Mouse (Mus musculus) limb, embryonic 15.5 days (tissue): ENCODE results near the gene Mxd3. TPM values are rescaled to one million over a fixed set of nuclear protein-coding genes. Genes with fewer than 3 reads are reported as not detected.

Experiments used
- ATAC-seq: fragments of 200-750 bp; cut with Nextera tagmentation; 2 replicates; pipeline ENCODE4 v1.8.0; 2017; ENCODE audit warnings: low read depth, moderate TSS enrichment; ENCODE audit not compliant: insufficient number of reproducible peaks, low FRiP score, low TSS enrichment
- H3K27ac ChIP-seq: fragments of 300-500 bp; sonication (generic); 2 replicates; pipeline ENCODE4 v1.5.1; 2015; ENCODE audit warnings: moderate library complexity, mild to moderate bottlenecking, inconsistent platforms
- H3K27me3 ChIP-seq: fragments of 300-500 bp; sonication (generic); 2 replicates; pipeline ENCODE4 v1.6.1; 2015; ENCODE audit warnings: inconsistent platforms
- H3K36me3 ChIP-seq: fragments of 300-500 bp; sonication (generic); 2 replicates; pipeline ENCODE4 v1.6.1; 2015; ENCODE audit warnings: inconsistent platforms
- H3K4me1 ChIP-seq: fragments of 300-500 bp; sonication (generic); 2 replicates; pipeline ENCODE4 v1.6.1; 2015; ENCODE audit warnings: inconsistent platforms
- H3K4me2 ChIP-seq: fragments of 300-500 bp; sonication (generic); 2 replicates; pipeline ENCODE4 v1.6.1; 2015; ENCODE audit warnings: mild to moderate bottlenecking, inconsistent platforms
- H3K4me3 ChIP-seq: fragments of 300-500 bp; sonication (generic); 2 replicates; pipeline ENCODE4 v1.5.1; 2015; ENCODE audit warnings: mild to moderate bottlenecking, inconsistent platforms
- H3K9ac ChIP-seq: fragments of 300-500 bp; sonication (generic); 2 replicates; pipeline ENCODE4 v1.6.1; 2015; ENCODE audit warnings: inconsistent platforms
- H3K9me3 ChIP-seq: fragments of 300-500 bp; sonication (generic); 2 replicates; pipeline ENCODE4 v1.6.1; 2016; ENCODE audit warnings: inconsistent platforms
- WGBS: fragments of 180-500 bp; shearing (Covaris S2); methylation state at CpG from one replicate; pipeline ENCODE4 v1.1.7; 2015; 5-methylcytosine and 5-hydroxymethylcytosine counted together
- polyA plus RNA-seq: library from polyadenylated mRNA; unstranded; fragments of >200 nt; fragmentation: Nextera tagmentation; extraction: Ambion mirVana; gene quantifications from 2 replicates; pipeline ENCODE4 v1.2.1, GENCODE M21; 2015

Mxd3 gene
- polyA plus RNA-seq, 1 experiment from 2014 or later: 43.8 TPM

- WGBS: under 1% methylated on average over 32 of the region's 32 CpGs
- peak overlapping the region; percentile 90 for H3K4me3 ChIP-seq
Observed at GRCm38 (mm10) chr13:55361974-55362452, 32.4 kb upstream of the Mxd3 start.

GRCm38 (mm10) chr13:55361145-55361544, 31.5 kb upstream of the Mxd3 start:
- H3K9me3 ChIP-seq: no peaks in the 10 kb centered on the region
- H3K36me3 ChIP-seq: peaks cover 39% of the 10 kb centered on the region
- peak overlapping the region; percentile 67 for H3K4me2 ChIP-seq
- no peak overlapping the region for H3K27ac ChIP-seq
- no peak overlapping the region for H3K9ac ChIP-seq
- H3K4me1 ChIP-seq: peaks cover 20% of the 10 kb centered on the region
- H3K4me3 ChIP-seq: peak overlapping the region; percentile 90
- no peaks in the 10 kb centered on the region; the same call in 1 of the 2 replicates for H3K27me3 ChIP-seq
- ATAC-seq: no peak

More at GRCm38 (mm10) chr13:55361974-55362452, 32.4 kb upstream of the Mxd3 start:
- Histone ChIP-seq H3K36me3 (peaks cover 33% of the 10 kb centered on the region), H3K4me1 (peaks cover 20% of the 10 kb centered on the region), H3K9me3 (no peaks in the 10 kb centered on the region), H3K27ac (peak overlapping the region; percentile 96), H3K27me3 (no peaks in the 10 kb centered on the region; the same call in 1 of the 2 replicates), H3K4me2 (peak overlapping the region; percentile 67), H3K9ac (peak overlapping the region; percentile 79)
- no peak for ATAC-seq

DNA sequence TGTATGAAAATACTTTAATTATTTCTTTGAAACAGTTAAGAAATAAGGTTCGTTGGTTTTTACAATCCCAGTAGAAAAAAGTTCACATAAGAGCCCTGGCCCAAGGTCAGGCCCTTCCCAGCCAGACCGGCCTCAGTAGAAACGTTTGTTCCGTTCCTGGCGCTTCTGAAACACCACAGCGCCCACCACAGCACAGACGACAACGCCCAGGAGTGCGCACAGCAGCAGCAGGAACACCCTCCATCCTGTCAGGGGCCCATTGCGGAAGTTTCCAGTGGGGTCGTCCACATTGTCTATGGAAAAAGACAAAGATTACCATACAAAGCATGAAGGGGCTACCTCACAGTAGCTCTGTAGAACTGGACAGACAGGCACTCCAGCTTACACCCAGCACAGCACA, 17.1 kb upstream of the Mxd3 start:
- no peak for ATAC-seq
- H3K4me3 ChIP-seq: no peak overlapping the region
- H3K9ac ChIP-seq: no peak overlapping the region
- 86% methylated on average over 11 of the region's 11 CpGs for WGBS
- H3K9me3 ChIP-seq: no peaks in the 10 kb centered on the region
- no peaks in the 10 kb centered on the region for H3K27me3 ChIP-seq
- peaks cover 76% of the 10 kb centered on the region for H3K36me3 ChIP-seq
- no peaks in the 10 kb centered on the region for H3K4me1 ChIP-seq
- no peak overlapping the region for H3K4me2 ChIP-seq
- H3K27ac ChIP-seq: no peak overlapping the region

- Histone ChIP-seq H3K9ac (no peak overlapping the region), H3K9me3 (no peaks in the 10 kb centered on the region), H3K27ac (no peak overlapping the region), H3K36me3 (peaks cover 55% of the 10 kb centered on the region), H3K4me2 (no peak overlapping the region), H3K4me3 (no peak overlapping the region), H3K4me1 (no peaks in the 10 kb centered on the region), H3K27me3 (no peaks in the 10 kb centered on the region)
- ATAC-seq: no peak
- WGBS: 86% methylated on average over 7 of the region's 7 CpGs
Observed at GRCm38 (mm10) chr13:55344286-55344685, 14.7 kb upstream of the Mxd3 start.

DNA sequence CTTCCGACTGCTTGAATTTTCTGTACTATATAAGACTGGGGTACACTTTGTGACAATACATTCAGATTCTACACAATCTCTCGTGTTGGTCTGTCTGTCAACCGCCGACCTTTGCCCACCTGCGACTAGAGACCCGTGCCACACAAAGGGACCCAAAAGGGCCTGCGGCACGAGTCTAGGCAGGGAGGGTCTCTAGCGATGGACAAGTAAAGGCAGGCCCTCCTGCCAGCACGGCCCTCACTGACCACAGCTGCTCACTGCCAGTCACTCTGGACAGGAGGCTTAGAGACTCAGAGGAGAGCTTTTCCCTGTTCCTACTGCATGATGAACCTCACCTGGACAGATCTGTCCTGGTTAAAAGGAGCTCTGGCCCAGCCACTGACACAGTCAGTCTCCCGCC, 12.8 kb upstream of the Mxd3 start:
- no peak for ATAC-seq
- Histone ChIP-seq H3K27me3 (no peaks in the 10 kb centered on the region), H3K9ac (no peak overlapping the region), H3K9me3 (no peaks in the 10 kb centered on the region), H3K36me3 (peaks cover 39% of the 10 kb centered on the region), H3K27ac (no peak overlapping the region), H3K4me3 (no peak overlapping the region), H3K4me2 (no peak overlapping the region), H3K4me1 (0 out of 2 replicates have a peak, but pooled peaks cover 2% of the 10 kb centered on the region)
- 31% methylated on average over 11 of the region's 11 CpGs for WGBS

- Histone ChIP-seq H3K36me3 (peaks cover 6% of the 10 kb centered on the region), H3K9ac (no peak overlapping the region), H3K4me3 (no peak overlapping the region), H3K4me1 (0 out of 2 replicates have a peak, but pooled peaks cover 2% of the 10 kb centered on the region), H3K9me3 (no peaks in the 10 kb centered on the region), H3K27me3 (no peaks in the 10 kb centered on the region), H3K4me2 (no peak overlapping the region), H3K27ac (no peak overlapping the region)
- no peak for ATAC-seq
- 19% methylated on average over 2 of the region's 2 CpGs for WGBS
Observed at GRCm38 (mm10) chr13:55339259-55339658, 9.6 kb upstream of the Mxd3 start.

GRCm38 (mm10) chr13:55338131-55339054, 8.8 kb upstream of the Mxd3 start:
- H3K27me3 ChIP-seq: no peaks in the 10 kb centered on the region
- no peak overlapping the region for H3K27ac ChIP-seq
- H3K9ac ChIP-seq: no peak overlapping the region
- WGBS: 67% methylated on average over 12 of the region's 12 CpGs
- H3K36me3 ChIP-seq: no peaks in the 10 kb centered on the region
- H3K9me3 ChIP-seq: no peaks in the 10 kb centered on the region
- no peak overlapping the region for H3K4me2 ChIP-seq
- H3K4me1 ChIP-seq: 0 out of 2 replicates have a peak, but pooled peaks cover 2% of the 10 kb centered on the region
- no peak overlapping the region for H3K4me3 ChIP-seq
- ATAC-seq: no peak

DNA sequence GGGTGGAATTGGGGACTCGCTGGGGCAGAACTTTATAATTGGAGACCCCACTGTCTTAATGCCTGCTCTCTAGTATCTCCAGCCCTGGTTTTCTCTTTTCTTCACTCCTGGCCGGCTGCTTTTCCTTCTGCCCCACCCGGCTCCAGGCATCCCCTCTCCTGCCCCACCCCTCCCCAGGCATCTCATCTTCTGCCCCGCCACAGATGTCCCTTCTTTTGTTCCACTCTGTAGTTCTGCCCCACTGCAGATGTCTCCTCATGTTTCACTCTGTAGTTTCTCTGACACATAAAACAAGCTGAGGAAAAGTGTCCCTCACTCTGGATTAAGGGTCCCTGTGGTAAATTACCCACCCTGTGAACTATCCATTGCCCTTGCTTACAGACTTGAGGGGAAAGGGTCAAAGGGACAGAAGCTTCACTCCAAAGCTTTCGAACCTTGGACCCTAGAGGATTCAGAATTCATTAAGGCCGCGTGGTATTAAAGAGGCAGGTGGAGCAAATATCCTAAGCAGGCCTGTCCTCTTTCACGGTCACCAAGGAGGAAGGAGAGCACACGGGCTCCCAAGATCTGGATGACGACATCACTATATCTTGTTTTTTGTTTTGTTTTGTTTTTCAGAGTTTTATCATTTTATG, 7.8 kb upstream of the Mxd3 start:
- no peaks in the 10 kb centered on the region for H3K9me3 ChIP-seq
- H3K4me3 ChIP-seq: no peak overlapping the region
- no peak overlapping the region for H3K4me2 ChIP-seq
- no peak overlapping the region for H3K27ac ChIP-seq
- H3K36me3 ChIP-seq: no peaks in the 10 kb centered on the region
- no peak overlapping the region for H3K9ac ChIP-seq
- no peak for ATAC-seq
- 0 out of 2 replicates have a peak, but pooled peaks cover 2% of the 10 kb centered on the region for H3K4me1 ChIP-seq
- H3K27me3 ChIP-seq: no peaks in the 10 kb centered on the region
- WGBS: 66% methylated on average over 10 of the region's 10 CpGs

- no peak overlapping the region for H3K27ac ChIP-seq
- 81% methylated on average over 4 of the region's 4 CpGs for WGBS
- no peak for ATAC-seq
Observed at GRCm38 (mm10) chr13:55335701-55336100, 6.1 kb upstream of the Mxd3 start.

GRCm38 (mm10) chr13:55332331-55332730, 2.7 kb upstream of the Mxd3 start:
- H3K27me3 ChIP-seq: no peaks in the 10 kb centered on the region
- no peak overlapping the region for H3K9ac ChIP-seq
- H3K4me3 ChIP-seq: no peak overlapping the region
- no peak for ATAC-seq
- no peaks in the 10 kb centered on the region for H3K9me3 ChIP-seq
- no peak overlapping the region for H3K27ac ChIP-seq
- peaks cover 31% of the 10 kb centered on the region for H3K4me1 ChIP-seq
- 80% methylated on average over 3 of the region's 3 CpGs for WGBS
- peaks cover 3% of the 10 kb centered on the region; the same call in 1 of the 2 replicates for H3K36me3 ChIP-seq
- H3K4me2 ChIP-seq: no peak overlapping the region

More at GRCm38 (mm10) chr13:55335701-55336100, 6.1 kb upstream of the Mxd3 start:
- H3K36me3 ChIP-seq: no peaks in the 10 kb centered on the region
- no peaks in the 10 kb centered on the region for H3K27me3 ChIP-seq
- H3K9me3 ChIP-seq: no peaks in the 10 kb centered on the region
- no peak overlapping the region for H3K9ac ChIP-seq
- no peak overlapping the region for H3K4me2 ChIP-seq
- H3K4me3 ChIP-seq: no peak overlapping the region
- 0 out of 2 replicates have a peak, but pooled peaks cover 5% of the 10 kb centered on the region for H3K4me1 ChIP-seq

- Histone ChIP-seq H3K9ac (0 out of 2 replicates have a peak overlapping the region, but pooled peaks have one; percentile 62), H3K27me3 (no peaks in the 10 kb centered on the region), H3K4me1 (peaks cover 39% of the 10 kb centered on the region), H3K27ac (peak overlapping the region; percentile 92), H3K4me2 (peak overlapping the region; percentile 93), H3K9me3 (no peaks in the 10 kb centered on the region), H3K36me3 (peaks cover 9% of the 10 kb centered on the region), H3K4me3 (peak overlapping the region; percentile 86)
- WGBS: 43% methylated on average over 14 of the region's 14 CpGs
- ATAC-seq: no peak
Observed at GRCm38 (mm10) chr13:55330567-55331400, 1.2 kb upstream of the Mxd3 start.
